Mouse (Mus musculus) v-Abl transformed pro-B cells (cell line): ENCODE measurements around the gene Gm20809.
"Not testable (repeated sequence)": the region's sequence is repeated elsewhere in the genome, so short reads cannot be mapped to it uniquely, and the experiment has no call there.

ENCODE experiments used
- in situ Hi-C, 2 experiments: fragments of 400-800 bp; cut with MboI; formaldehyde crosslinking; loops; one replicate each; pipeline ENCODE4 v1.15.1; 2025; ENCODE audit not compliant: unreplicated experiment in 2 of 2

The Gm20809 gene

GRCm38 (mm10) chrY:24454757-24455156 is at the start of gene Gm20809:
Gene Gm20809 (plus strand): TSS chrY:24455057.
- in situ Hi-C loops, result not testable (repeated sequence)
